Mouse (Mus musculus): ENCODE measurements at regions not wholly inside any gene's neighbourhood (a gene's known extent, or its start where the extent isn't known, plus 50 kb on each side); places are given as distances from the start of the nearest gene placed in this dataset.

DNA sequence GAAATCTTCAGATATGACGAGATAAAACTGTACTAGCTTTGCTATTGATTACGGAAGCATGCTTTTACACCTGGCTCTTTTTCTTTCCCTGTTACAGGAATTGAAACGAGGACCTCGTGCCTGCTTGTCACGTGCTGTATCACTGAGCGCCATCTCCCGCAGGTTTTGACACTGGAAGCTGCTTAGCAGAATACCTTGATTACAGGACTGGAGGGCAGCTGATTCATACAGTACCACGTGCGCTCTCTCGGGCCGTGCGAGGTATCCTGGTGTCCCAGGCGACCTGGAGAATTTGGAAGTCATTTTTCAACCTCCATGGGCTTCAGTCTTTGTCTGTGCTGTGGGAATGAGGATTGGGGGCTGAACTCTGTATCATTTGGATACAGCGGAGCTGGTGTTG is 81.5 kb downstream of the Rpl14 start:
- Histone ChIP-seq H3K36me3 (ENCODE audit: control insufficient read depth, insufficient read depth, low read length) (no peaks in the 10 kb centered on the region), H3K27ac (replicated peaks; ENCODE audit: low read depth, low read length) (no peak overlapping the region), H3K9me3 (ENCODE audit: control insufficient read depth, low read length) (no peaks in the 10 kb centered on the region), H3K9ac (ENCODE audit: low read depth, low read length) (no peak overlapping the region), H3K4me1 (ENCODE audit: control insufficient read depth, insufficient read depth, low read length) (peaks cover 2% of the 10 kb centered on the region; the same call in 1 of the 2 replicates), H3K27me3 (replicated peaks; ENCODE audit: control insufficient read depth, insufficient read depth, low read length) (no peaks in the 10 kb centered on the region), H3K4me3 (ENCODE audit: low read depth, low read length) (no peak overlapping the region), H3K4me2 (ENCODE audit: low read depth, low read length) (no peak overlapping the region)
- WGBS, result 74% methylated on average over 14 of the region's 14 CpGs
- no peak for DNase-seq (ENCODE audit: low spot score)
- ATAC-seq (ENCODE audit: low read depth), result no peak

DNA sequence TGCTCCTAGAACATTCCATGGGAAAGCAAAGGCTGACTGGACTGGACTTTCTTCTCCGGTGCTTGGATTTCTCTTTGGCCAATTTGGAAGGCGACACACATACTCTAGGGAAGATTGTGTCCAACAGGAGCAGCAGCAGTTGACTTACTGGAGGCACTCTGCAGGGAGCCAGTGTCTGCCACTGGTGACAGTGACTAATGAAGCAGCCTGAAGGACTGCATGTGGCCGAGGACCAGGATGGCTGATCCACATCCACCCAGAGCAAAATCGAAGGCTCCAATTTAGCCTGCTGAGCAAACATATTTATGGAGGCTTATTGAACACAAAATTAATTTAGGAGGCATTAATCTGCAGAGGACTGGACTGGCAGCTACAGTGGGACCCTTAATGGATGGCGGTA is 81.9 kb downstream of the Rpl14 start:
- H3K9ac ChIP-seq (ENCODE audit: low read depth, low read length), result no peak overlapping the region
- DNase-seq (ENCODE audit: low spot score), result no peak
- 67% methylated on average over 5 of the region's 5 CpGs for WGBS
- H3K27ac ChIP-seq (replicated peaks; ENCODE audit: low read depth, low read length), result no peak overlapping the region
- no peak overlapping the region for H3K4me2 ChIP-seq (ENCODE audit: low read depth, low read length)
- ATAC-seq (ENCODE audit: low read depth), result no peak
- H3K4me3 ChIP-seq (ENCODE audit: low read depth, low read length), result no peak overlapping the region
- peaks cover 4% of the 10 kb centered on the region; the same call in 1 of the 2 replicates for H3K4me1 ChIP-seq (ENCODE audit: control insufficient read depth, insufficient read depth, low read length)
- no peaks in the 10 kb centered on the region for H3K36me3 ChIP-seq (ENCODE audit: control insufficient read depth, insufficient read depth, low read length)
- H3K27me3 ChIP-seq (replicated peaks; ENCODE audit: control insufficient read depth, insufficient read depth, low read length), result no peaks in the 10 kb centered on the region
- no peaks in the 10 kb centered on the region for H3K9me3 ChIP-seq (ENCODE audit: control insufficient read depth, low read length)

- Histone ChIP-seq H3K27ac (replicated peaks; ENCODE audit: low read depth, low read length) (no peak overlapping the region), H3K9ac (ENCODE audit: low read depth, low read length) (no peak overlapping the region), H3K36me3 (ENCODE audit: control insufficient read depth, insufficient read depth, low read length) (no peaks in the 10 kb centered on the region), H3K9me3 (ENCODE audit: control insufficient read depth, low read length) (no peaks in the 10 kb centered on the region), H3K27me3 (replicated peaks; ENCODE audit: control insufficient read depth, insufficient read depth, low read length) (no peaks in the 10 kb centered on the region), H3K4me3 (ENCODE audit: low read depth, low read length) (no peak overlapping the region), H3K4me1 (ENCODE audit: control insufficient read depth, insufficient read depth, low read length) (peaks cover 4% of the 10 kb centered on the region; the same call in 1 of the 2 replicates), H3K4me2 (ENCODE audit: low read depth, low read length) (no peak overlapping the region)
- ATAC-seq (ENCODE audit: low read depth) (no peak), DNase-seq (ENCODE audit: low spot score) (no peak)
- whole genome bisulfite sequencing, result 17% methylated on average over 1 of the region's 1 CpGs
Measured at GRCm38 (mm10) chr9:120654736-120655135, 83.5 kb downstream of the Rpl14 start.

- Histone ChIP-seq H3K9me3 (ENCODE audit: control insufficient read depth, low read length) (no peaks in the 10 kb centered on the region), H3K4me1 (ENCODE audit: control insufficient read depth, insufficient read depth, low read length) (peaks cover 9% of the 10 kb centered on the region; the same call in 1 of the 2 replicates), H3K4me3 (ENCODE audit: low read depth, low read length) (no peak overlapping the region), H3K4me2 (ENCODE audit: low read depth, low read length) (no peak overlapping the region), H3K27ac (replicated peaks; ENCODE audit: low read depth, low read length) (no peak overlapping the region), H3K27me3 (replicated peaks; ENCODE audit: control insufficient read depth, insufficient read depth, low read length) (no peaks in the 10 kb centered on the region), H3K9ac (ENCODE audit: low read depth, low read length) (no peak overlapping the region), H3K36me3 (ENCODE audit: control insufficient read depth, insufficient read depth, low read length) (no peaks in the 10 kb centered on the region)
- no peak for ATAC-seq (ENCODE audit: low read depth)
- peak; percentile 46 for DNase-seq (ENCODE audit: low spot score)
- 16% methylated on average over 4 of the region's 6 CpGs for WGBS
Measured at GRCm38 (mm10) chr9:120656976-120657375, 85.7 kb downstream of the Rpl14 start.

DNA sequence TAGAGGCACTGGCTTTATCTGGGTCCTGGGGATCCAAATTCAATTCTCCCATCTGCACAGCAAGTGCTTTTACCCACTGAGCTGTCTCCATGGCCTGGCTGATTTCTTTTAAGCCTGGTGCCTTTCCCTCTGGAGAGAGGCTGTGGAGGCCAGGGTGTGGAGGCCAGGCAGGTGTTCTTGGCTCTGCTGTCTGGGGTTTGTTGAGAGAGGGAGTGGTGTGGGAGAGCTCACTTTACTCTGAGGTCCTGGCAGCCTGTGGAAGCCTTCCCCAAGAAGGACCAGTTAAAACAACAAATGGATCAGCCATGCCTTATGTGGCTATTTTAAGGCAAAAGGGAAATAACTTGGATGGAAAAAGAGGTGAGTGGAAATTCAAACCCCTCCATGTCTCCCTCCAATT is 86.5 kb downstream of the Rpl14 start:
- Histone ChIP-seq H3K27ac (replicated peaks; ENCODE audit: low read depth, low read length) (peak overlapping the region; percentile 70), H3K9me3 (ENCODE audit: control insufficient read depth, low read length) (no peaks in the 10 kb centered on the region), H3K4me1 (ENCODE audit: control insufficient read depth, insufficient read depth, low read length) (peaks cover 9% of the 10 kb centered on the region; the same call in 1 of the 2 replicates), H3K27me3 (replicated peaks; ENCODE audit: control insufficient read depth, insufficient read depth, low read length) (no peaks in the 10 kb centered on the region), H3K4me2 (ENCODE audit: low read depth, low read length) (no peak overlapping the region), H3K4me3 (ENCODE audit: low read depth, low read length) (no peak overlapping the region), H3K9ac (ENCODE audit: low read depth, low read length) (no peak overlapping the region), H3K36me3 (ENCODE audit: control insufficient read depth, insufficient read depth, low read length) (no peaks in the 10 kb centered on the region)
- ATAC-seq (ENCODE audit: low read depth), result peak; percentile 50
- peak; percentile 76 for DNase-seq (ENCODE audit: low spot score)

DNA sequence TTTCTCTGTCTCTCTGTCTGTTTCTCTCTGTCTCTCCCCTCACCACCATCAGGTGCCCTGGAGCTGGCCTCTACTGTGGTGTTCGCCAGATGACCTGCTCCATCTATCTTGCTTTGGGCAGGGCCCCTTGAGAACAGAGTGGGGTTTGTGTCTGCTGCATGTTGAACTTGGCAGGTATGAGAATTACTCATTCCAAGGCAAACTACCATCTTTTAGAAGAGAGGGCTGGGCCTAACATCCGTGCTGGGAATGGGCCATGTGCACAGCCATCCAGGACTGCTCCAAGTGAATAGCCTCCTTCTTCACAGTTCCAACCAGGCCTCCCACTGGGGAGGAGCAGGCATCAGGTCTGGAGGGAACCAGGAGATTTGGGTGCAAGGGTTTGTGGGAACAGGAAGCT is 87.3 kb downstream of the Rpl14 start:
- Histone ChIP-seq H3K27ac (replicated peaks; ENCODE audit: low read depth, low read length) (peak overlapping the region; percentile 70), H3K4me3 (ENCODE audit: low read depth, low read length) (no peak overlapping the region), H3K4me2 (ENCODE audit: low read depth, low read length) (no peak overlapping the region), H3K36me3 (ENCODE audit: control insufficient read depth, insufficient read depth, low read length) (no peaks in the 10 kb centered on the region), H3K27me3 (replicated peaks; ENCODE audit: control insufficient read depth, insufficient read depth, low read length) (no peaks in the 10 kb centered on the region), H3K9ac (ENCODE audit: low read depth, low read length) (no peak overlapping the region), H3K4me1 (ENCODE audit: control insufficient read depth, insufficient read depth, low read length) (peaks cover 12% of the 10 kb centered on the region; the same call in 1 of the 2 replicates), H3K9me3 (ENCODE audit: control insufficient read depth, low read length) (no peaks in the 10 kb centered on the region)
- 69% methylated on average over 2 of the region's 2 CpGs for WGBS
- ATAC-seq (ENCODE audit: low read depth) (peak; percentile 60; the same call in 1 of the 2 replicates), DNase-seq (ENCODE audit: low spot score) (peak; percentile 74)

DNA sequence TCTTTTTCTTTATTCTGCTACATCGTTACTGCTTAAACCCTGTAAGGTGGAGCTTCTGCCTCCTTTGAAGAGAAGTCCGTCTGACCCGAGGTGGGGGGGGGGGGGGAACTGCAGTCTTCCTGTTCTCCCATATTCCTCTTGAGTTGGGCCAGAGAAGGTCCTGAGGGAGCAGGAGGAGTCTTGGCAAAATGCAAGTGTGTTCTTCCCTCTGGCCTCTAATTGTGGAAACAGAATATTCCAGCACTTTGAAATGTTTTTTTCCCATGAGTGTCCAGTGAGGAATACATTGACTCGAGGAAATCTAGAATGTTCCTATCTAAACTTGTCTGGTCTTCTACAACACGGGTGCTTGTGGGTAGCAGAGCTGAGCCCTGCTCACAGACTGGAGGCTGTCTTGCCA is 90.0 kb downstream of the Rpl14 start:
- H3K9me3 ChIP-seq (ENCODE audit: control insufficient read depth, low read length), result no peaks in the 10 kb centered on the region

GRCm38 (mm10) chr9:120661641-120662227 is 90.5 kb downstream of the Rpl14 start:
- no peak overlapping the region for H3K9ac ChIP-seq (ENCODE audit: low read depth, low read length)
- no peak overlapping the region for H3K4me3 ChIP-seq (ENCODE audit: low read depth, low read length)
- 82% methylated on average over 7 of the region's 7 CpGs for WGBS
- H3K27ac ChIP-seq (replicated peaks; ENCODE audit: low read depth, low read length), result no peak overlapping the region
- ATAC-seq (ENCODE audit: low read depth) (no peak), DNase-seq (ENCODE audit: low spot score) (no peak)
- no peaks in the 10 kb centered on the region for H3K27me3 ChIP-seq (replicated peaks; ENCODE audit: control insufficient read depth, insufficient read depth, low read length)
- H3K9me3 ChIP-seq (ENCODE audit: control insufficient read depth, low read length), result no peaks in the 10 kb centered on the region
- H3K4me2 ChIP-seq (ENCODE audit: low read depth, low read length), result no peak overlapping the region
- H3K36me3 ChIP-seq (ENCODE audit: control insufficient read depth, insufficient read depth, low read length), result no peaks in the 10 kb centered on the region
- peaks cover 12% of the 10 kb centered on the region; the same call in 1 of the 2 replicates for H3K4me1 ChIP-seq (ENCODE audit: control insufficient read depth, insufficient read depth, low read length)

More for the DNA sequence above, 90.0 kb downstream of the Rpl14 start:
- Histone ChIP-seq H3K4me3 (ENCODE audit: low read depth, low read length) (no peak overlapping the region), H3K4me1 (ENCODE audit: control insufficient read depth, insufficient read depth, low read length) (peaks cover 12% of the 10 kb centered on the region; the same call in 1 of the 2 replicates), H3K27ac (replicated peaks; ENCODE audit: low read depth, low read length) (no peak overlapping the region), H3K4me2 (ENCODE audit: low read depth, low read length) (no peak overlapping the region), H3K27me3 (replicated peaks; ENCODE audit: control insufficient read depth, insufficient read depth, low read length) (no peaks in the 10 kb centered on the region), H3K9ac (ENCODE audit: low read depth, low read length) (no peak overlapping the region), H3K36me3 (ENCODE audit: control insufficient read depth, insufficient read depth, low read length) (no peaks in the 10 kb centered on the region)
- no peak for ATAC-seq (ENCODE audit: low read depth)
- 51% methylated on average over 5 of the region's 5 CpGs for WGBS
- DNase-seq (ENCODE audit: low spot score), result no peak

GRCm38 (mm10) chr9:120663181-120663580 is 91.9 kb downstream of the Rpl14 start:
- H3K27me3 ChIP-seq (replicated peaks; ENCODE audit: control insufficient read depth, insufficient read depth, low read length), result no peaks in the 10 kb centered on the region
- H3K4me3 ChIP-seq (ENCODE audit: low read depth, low read length), result no peak overlapping the region
- no peak overlapping the region for H3K9ac ChIP-seq (ENCODE audit: low read depth, low read length)
- H3K9me3 ChIP-seq (ENCODE audit: control insufficient read depth, low read length), result no peaks in the 10 kb centered on the region
- no peaks in the 10 kb centered on the region for H3K36me3 ChIP-seq (ENCODE audit: control insufficient read depth, insufficient read depth, low read length)
- no peak for ATAC-seq (ENCODE audit: low read depth)
- WGBS, result 48% methylated on average over 6 of the region's 6 CpGs
- no peak overlapping the region for H3K4me2 ChIP-seq (ENCODE audit: low read depth, low read length)
- peaks cover 8% of the 10 kb centered on the region; the same call in 1 of the 2 replicates for H3K4me1 ChIP-seq (ENCODE audit: control insufficient read depth, insufficient read depth, low read length)
- H3K27ac ChIP-seq (replicated peaks; ENCODE audit: low read depth, low read length), result no peak overlapping the region
- DNase-seq (ENCODE audit: low spot score), result no peak
